Mouse (Mus musculus) large intestine, adult 2 months (tissue): ENCODE measurements at regions not wholly inside any gene's neighbourhood (a gene's known extent, or its start where the extent isn't known, plus 50 kb on each side); places are given as distances from the start of the nearest gene placed in this dataset.

Source experiments
- DNase-seq: peaks from one replicate; pipeline ENCODE4 v3.0.0-alpha.2; 2012; ENCODE audit warnings: low read depth, low spot score
- WGBS: fragments of 180-500 bp; shearing (Covaris S2); methylation state at CpG from one replicate; pipeline ENCODE4 v1.1.7; 2018; 5-methylcytosine and 5-hydroxymethylcytosine counted together

DNA sequence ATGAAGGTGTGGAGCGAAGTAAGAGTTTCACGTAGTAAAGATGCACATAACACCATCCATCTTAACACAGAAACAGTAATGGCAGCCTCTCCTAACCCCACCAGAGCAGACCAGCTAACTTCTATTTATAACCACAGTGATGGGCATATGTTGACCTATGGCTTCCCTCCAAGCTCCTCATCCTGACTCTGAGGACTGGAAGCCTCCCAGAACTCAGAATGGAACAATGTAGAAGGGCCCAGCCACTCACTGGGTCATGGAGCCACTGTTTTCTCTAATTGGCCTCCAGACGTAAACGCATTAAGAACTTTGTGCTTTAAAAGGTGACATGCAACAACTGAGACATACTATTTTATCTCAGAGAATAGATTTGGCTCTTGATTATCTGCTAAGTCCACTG, 77.0 kb downstream of the Irs2 start:
- WGBS: 87% methylated on average over 4 of the region's 4 CpGs
- no peak for DNase-seq

DNA sequence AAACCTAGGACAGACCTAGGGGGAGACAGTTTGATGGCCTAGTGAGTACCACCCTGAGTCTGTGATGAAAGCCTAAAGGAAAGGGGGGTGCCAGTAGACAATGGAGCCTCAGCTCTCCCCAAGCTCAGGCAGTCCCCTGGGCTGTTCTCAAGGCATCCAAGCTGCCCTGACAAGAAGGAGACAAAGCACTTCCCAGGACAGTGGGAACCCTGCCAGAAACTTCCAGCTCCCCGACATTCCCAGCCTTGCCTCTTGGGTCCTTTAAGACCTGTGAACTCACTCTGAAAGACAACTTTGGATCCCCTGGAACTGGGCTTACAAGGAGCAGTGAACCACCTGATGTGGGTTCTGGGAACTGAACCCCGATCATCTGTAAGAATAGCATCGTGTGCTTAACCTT, 79.4 kb downstream of the Irs2 start:
- no peak for DNase-seq
- 74% methylated on average over 3 of the region's 3 CpGs for WGBS

DNA sequence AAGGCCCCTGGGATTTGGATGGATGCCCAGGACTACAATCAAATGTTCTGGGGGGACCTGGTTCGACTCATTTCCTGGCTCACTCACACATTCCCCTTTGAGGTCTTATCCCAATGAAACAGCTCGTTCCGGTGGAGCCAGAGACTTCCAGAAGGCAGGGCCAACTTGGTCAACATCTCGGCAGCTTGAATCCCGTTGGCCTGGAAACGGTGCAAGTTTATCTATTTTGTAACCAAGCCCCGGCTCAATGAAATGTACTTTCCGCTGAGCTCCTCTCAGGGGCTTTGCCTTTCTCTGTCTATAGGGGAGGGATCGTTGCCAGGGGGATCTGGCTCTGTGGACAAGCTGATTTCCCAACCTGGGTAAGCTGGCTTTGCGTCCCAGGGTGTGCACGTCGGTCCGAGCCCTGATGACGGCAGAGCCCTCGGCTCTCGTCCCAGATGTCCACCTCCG, 79.9 kb downstream of the Irs2 start:
- no peak for DNase-seq
- 56% methylated on average over 17 of the region's 17 CpGs for WGBS

DNA sequence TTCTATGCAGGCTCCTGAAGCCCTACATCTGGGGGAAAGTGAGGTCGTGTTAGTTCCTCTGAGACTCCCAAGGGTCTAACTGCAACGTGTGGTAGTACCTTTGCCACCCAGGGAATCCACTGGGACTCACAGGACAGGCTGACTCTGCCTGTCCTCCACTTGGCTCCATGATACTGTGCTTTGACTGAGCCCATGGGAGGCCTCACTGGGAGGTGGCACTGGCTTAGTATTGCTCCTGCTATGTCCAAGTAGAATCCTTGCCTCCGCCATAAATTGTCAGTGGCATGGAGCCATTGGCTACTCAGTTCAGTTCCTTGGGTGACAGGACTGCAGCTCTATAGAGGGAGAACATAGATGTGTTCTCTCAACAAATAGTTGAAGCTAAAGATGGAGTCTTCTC, 81.1 kb downstream of the Irs2 start:
- WGBS: 76% methylated on average over 3 of the region's 3 CpGs
- DNase-seq: no peak

DNA sequence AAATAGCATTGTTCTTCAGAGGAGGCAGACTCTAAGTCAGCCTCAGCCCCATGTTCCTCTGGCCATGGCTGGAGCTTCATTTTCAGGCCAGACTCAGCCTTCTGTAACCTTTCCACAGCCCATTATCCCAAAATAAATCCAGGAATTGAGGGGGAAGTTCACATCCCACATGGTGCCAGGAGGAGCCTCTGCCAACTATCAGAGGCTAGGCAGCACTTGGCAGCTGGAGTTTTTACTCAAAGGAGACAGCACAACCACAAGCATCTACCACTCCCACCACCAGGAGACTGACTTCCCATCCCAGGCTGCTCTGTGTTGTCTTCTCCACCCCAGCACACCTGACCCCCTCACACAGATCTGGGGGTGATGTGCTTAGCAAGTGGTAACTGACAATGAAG, 81.7 kb downstream of the Irs2 start:
- no peak for DNase-seq

DNA sequence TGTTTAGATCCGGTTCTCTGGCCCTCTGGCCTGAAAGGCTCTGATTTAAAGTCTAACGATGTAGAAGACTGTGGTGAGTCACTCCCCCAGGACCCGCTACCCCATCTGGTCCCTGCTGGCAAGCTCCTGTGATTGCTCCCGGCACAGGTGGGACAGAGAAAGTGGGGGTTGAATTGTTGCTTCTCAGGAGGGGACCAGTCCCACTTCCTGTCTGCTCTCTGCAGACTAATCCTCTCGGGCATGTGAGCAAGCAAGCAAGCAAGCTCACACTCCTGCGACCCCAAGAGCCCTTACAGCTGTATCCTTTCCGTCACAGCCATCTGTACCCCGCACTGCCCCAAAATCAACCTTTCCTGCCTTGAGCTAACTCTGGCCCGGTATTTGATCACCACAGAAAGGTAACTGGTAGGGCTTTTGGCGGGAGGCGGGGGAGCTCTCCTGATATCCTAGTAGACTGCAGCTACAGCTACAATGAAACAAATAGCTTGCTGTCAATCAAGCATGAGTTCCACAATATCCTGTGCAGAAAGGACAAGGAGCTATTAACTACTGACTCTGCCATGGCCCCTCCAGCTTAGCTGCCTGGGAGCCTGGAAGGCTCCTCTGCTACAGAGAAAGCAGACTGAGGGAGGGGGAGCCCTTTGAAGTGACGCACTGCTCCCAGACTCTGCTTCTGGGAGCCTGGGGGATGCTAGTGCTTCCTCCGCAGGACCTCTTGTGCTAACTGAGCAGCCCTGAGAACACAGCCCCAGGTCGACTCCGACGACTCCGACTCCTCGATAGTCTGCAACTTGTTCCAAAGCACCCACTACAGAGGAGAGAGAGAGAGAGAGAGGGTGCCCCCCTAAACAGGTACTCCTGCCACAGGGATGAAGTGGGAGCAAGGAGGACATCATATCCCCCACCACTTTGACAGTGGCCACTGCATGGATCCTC, 82.4 kb downstream of the Irs2 start:
- WGBS: 74% methylated on average over 18 of the region's 18 CpGs
- DNase-seq: no peak

DNA sequence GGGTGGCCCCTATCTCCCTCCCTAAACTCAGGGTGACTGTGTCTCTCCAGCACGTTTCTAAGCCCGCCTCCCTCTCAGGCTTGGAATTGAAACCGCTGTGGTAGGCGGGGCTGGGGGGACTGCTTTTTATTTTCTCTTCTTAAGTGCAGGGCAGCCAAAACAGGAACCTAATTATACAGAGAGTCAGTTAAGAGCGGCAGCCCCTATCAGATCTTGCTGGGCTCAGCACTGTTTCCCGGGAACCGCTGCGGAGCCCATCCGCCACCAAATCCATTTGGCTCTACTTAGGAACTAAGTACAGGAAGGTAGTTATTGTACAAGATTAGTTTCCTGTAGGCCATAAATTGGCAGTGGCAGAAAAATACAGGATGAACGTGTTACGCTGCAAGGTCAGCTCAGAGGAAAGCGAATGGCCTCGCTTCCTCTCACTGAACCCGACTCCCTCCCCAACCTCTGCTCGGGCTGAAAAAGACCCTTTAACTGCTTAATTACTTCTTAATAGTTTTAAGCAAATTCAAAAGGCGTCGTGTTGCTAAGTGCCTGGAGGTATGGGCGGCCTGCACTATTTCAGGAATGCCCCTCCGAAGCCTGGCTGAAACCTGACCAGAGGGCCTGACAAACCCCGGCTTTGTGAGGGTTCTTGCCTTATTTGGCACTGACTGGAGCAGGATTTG, 83.6 kb downstream of the Irs2 start:
- DNase-seq: no peak
- 8% methylated on average over 20 of the region's 20 CpGs for WGBS

DNA sequence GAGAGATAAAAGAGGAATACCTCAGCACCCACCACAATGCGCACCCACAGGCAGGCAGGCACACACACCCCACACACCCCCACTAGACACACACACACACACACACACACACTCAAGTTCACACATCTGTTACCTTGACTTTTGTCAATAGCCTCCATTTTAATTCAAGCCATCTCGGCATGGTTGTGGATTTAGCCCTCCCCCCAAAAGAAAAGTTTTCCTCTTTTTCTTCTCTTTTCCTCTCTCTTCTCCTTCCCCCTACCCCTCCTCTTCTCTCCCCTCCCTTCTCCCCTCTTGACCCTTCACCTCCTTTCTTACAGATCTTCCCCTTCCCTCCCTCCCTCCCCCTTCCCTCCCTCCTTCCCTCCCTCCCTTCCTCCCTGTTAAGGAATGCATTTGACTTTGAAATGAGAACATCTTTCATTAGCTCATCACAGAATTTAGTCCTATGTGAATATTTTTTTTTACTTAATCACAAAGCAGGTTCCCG, 84.2 kb downstream of the Irs2 start:
- 25% methylated on average over 3 of the region's 3 CpGs for WGBS
- DNase-seq: no peak

DNA sequence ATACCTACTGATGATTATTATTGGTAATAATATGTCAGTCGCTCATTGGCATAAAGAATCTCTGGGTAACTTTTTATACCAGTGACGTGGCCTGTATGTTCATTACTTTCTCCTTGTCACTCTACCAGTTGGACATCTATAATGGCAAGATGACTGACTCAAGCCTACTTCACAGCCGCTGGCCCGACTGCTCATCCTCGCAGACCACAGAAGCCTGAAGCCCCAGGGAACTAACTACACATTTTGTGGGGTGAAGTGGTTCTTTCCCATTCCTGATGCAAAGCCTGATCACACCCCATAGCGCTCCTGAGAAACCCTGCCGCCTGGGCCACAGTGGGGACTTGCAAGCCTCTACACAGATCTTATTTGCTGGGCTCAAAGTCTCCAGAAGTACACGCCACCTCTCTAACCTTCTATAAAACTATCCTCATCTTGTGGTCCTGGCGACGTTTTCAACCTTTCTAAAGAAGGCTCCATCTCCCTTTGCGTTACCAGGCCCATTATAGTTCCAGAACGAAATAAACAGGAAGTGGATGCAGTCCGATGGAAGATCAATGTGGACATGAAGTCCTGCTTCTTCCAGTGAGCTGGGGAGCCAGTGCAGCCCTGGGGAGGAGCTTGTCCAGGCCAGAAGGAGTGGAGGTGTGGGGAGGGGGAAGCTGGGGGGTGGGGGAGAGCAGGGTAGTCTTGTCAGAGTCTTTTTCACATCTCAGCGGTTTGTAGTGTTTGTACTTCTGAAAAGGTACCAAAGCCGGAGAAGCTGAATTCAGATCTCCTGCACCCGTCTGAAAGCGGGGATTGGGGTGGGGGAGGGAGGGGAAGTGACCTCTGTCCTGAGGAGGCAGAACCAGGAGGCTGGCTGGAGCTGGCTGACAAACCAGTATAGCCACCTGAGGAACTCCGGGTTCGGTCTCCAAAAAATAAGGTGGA, 84.9 kb downstream of the Irs2 start:
- WGBS: 59% methylated on average over 19 of the region's 19 CpGs
- no peak for DNase-seq

DNA sequence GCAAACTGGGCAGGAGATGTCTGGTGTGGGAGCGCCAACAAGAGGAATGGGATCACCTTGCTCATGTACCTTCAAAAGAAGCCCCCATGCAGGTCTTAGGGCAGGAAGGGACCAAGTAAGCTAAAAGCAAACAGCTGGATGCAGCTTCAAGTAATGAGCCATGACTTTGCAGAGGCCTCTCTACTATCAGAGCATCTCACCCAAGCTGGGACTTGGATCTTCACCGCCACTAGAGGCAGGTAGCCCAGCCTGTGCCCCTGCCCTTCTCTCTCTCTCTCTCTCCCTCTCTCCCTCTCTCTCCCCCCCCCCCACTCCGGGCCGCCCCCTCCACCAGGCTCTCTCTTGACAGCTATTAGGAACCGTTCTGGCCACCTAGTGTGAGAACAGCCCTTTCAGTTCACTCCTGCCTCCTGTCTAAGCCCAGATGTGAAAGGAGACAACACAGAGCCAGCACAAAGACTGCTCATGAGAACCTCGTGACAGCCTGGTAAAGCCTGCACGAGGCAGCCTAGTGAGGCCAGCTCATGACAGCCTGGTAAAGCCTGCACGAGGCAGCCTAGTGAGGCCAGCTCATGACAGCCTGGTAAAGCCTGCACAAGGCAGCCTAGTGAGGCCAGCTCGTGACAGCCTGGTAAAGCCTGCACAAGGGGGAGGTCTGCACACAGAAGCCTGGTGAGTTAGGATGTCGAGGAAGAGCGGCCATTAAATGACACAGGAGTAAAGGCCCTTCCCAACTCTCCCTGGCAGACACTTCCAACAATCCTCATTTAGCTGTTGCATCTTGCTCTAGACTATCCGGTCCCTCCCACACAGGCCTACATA, 85.8 kb downstream of the Irs2 start:
- no peak for DNase-seq
- WGBS: 75% methylated on average over 12 of the region's 12 CpGs

DNA sequence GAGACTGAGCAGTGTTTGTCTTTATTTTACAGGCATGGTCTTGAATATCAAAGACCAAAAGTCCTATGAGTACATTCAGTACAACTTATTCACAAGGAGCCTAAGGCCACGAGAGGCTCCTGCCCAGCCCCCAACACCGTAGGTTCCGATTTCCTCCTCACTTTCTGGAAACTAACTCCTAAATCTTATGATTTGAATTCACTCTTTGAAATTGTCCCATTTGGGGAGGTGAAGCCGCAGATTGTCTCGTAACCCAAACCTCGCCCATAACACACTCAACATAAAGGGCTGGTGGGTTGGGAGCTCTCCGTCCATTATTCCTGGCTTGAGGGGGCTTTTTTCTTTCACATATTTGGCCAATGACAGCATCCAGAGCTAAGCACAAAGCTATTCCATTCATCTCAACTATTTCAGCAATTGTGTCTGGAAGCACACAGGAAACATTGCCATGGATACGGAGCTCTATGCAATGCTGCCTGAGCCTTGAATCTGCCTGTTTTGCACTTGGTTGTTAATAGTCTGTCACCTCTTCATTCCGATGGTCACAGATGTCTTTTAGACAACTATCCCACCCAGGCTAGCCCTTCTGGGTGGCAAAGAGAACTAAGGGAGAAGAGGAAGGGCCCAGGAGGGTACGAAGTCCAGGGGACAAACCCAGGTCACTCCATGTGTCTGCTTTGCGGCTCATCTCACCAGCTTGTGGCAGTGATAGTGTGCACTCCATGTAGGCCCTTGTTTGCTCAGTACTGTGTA, 86.6 kb downstream of the Irs2 start:
- no peak for DNase-seq

DNA sequence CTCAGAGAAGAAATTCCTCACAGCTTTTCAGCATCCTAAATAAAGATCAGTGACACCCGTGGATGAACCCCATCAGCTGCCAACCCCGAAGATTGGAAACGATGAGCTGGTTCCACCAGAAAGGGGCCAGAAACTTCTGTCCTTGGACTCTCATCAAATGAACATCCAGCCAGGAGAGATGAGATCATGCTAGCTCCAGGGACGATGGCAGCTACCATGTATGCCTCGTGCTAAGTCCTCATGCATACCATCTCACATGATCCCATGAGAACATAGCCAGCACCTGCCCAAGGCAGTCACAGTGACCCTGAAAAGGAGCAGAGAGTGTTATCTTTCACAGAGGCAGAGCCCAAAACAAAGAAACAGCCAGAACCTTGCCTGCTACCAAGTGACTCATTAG, 88.6 kb downstream of the Irs2 start:
- WGBS: 78% methylated on average over 5 of the region's 5 CpGs
- no peak for DNase-seq

More for the DNA sequence above, 86.6 kb downstream of the Irs2 start:
- WGBS: 76% methylated on average over 11 of the region's 11 CpGs

DNA sequence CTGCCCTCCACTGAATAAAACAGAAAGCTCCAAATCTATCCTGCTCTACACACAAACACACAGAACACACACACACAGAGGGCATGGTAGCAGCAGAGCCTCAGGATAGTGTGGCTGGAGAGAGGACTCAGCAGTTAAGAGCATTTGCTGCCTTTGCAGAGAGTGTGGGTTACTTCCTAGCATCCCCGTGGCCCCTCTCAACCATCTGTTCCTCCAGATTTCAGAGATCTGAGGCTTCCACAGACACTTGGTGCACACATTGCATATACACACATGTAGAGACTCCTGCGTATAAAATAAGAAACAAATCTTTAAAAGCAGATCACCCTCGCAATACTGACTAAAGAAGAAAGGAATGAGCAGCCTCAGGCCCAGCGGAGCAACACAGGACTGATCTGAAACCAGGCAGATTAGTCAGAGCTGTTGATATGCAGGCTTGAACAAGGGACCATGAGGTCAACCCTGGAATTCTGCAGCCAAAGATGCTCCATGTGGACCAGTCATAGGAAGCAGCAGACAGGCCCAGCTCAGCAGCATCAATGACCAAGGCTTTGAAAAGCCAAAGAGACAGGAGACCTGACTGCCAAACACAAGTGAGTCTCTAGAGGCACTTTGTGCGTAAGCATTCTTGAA, 89.7 kb downstream of the Irs2 start:
- WGBS: 95% methylated on average over 5 of the region's 5 CpGs
- DNase-seq: no peak

DNA sequence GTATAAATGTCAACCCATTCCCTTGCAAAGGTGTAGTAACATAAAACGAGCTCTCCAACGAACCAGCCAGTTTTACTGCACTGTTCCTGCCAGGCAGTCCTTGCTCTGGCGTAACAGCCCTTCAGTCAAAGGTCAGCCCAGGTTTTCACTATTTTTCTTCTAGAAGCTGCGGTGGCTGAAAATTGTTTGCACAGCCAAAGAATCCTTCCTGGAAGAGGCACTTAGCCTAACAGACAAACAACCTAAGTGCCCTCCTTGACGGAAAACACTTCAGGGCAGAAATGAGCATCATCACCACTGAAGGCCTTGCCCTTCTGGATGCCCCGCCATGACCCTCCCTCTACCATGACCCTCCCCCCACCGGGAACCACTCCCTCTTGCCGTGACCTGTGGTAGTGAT, 93.6 kb downstream of the Irs2 start:
- no peak for DNase-seq
- 39% methylated on average over 8 of the region's 8 CpGs for WGBS

DNA sequence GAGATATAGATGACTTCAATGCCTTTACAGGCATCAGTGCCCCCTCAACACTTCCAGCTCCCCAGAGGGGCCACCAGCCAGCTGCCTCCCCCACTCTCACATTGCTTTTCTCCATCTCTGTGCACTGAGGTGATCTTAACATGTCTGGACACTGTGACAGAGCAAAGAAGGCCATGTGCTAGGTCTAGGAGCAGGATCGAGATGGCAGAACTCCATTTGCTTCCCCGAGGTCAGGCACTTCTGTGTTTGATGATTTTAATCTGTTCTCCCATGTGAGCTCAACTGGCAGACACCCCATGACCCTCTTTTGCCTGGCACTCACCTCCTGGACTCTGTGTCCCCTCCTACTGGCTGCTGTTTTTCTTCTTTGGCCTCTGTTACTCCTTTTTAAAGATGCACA, 95.8 kb downstream of the Irs2 start:
- 63% methylated on average over 2 of the region's 2 CpGs for WGBS
- no peak for DNase-seq

DNA sequence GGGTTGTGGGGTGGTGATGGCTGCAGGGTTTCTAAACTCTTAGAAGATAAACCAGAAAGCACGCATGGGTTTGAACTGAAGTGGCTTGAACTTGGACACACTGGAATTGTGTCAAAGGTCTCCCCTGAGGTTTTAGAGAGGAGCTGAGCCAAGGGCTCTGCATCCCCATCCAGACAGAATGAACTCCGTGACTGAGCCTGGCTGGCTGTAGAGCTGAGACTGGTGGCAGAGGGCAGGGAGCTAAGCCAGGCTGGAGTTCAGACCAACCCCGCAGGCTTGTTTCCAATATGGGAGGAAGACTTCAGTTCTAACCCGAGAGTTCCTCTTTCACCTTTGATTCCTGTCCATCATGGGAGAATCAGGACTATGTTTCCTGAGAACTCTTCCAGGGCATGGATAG, 96.9 kb downstream of the Irs2 start:
- no peak for DNase-seq
- 70% methylated on average over 4 of the region's 4 CpGs for WGBS

DNA sequence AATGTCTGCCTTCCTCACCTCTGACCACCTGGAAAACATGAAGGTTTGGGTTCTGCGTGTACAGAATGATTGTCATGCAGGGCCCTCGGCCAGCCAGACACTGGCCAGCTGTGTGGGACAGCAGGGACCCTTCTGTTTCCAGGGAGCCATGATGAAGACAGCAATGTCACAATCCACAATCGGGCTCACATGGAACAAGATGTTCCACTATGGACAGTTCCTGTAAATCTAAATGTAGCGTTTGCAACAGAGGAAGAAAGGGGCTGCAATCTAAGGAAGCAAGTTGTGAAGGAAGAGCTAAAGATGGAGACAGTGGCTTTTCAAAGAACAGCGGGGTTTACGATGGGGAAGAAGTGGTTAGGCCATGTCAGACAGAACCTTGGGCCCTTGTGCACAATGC, 97.3 kb downstream of the Irs2 start:
- no peak for DNase-seq
- 76% methylated on average over 6 of the region's 6 CpGs for WGBS

DNA sequence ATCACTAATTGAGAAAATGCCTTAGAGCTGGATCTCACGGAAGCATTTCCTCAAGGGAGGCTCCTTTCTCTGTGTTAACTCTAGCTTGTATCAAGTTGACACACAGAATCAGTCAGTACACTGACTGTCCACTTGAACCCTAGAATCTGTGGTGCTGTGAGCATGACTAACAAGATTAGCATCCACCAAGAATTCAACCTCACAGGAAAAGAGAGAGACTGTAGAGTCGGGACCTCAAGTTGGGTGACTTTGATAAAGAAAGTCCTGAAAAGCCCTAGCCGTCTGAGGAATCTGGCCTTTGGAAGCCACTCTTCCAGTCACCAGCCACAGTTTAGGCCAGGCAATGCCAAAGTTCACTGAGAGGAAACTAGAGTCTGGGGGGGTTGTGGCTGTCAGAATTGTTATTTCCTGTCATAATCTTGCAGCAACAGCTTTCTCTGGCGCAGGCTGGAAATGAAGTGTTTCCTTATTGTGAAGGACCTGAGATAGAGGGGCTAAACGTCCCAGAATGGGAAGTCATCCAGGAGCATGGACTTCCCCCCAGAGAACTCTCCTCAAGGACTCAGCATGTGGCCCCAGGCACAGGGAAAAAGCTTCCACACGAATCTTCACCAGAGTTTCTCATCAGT, 97.9 kb downstream of the Irs2 start:
- WGBS: 21% methylated on average over 6 of the region's 6 CpGs
- no peak for DNase-seq
